ENCODE assay signal across 10 mouse cellular contexts in the genomic region with DNA sequence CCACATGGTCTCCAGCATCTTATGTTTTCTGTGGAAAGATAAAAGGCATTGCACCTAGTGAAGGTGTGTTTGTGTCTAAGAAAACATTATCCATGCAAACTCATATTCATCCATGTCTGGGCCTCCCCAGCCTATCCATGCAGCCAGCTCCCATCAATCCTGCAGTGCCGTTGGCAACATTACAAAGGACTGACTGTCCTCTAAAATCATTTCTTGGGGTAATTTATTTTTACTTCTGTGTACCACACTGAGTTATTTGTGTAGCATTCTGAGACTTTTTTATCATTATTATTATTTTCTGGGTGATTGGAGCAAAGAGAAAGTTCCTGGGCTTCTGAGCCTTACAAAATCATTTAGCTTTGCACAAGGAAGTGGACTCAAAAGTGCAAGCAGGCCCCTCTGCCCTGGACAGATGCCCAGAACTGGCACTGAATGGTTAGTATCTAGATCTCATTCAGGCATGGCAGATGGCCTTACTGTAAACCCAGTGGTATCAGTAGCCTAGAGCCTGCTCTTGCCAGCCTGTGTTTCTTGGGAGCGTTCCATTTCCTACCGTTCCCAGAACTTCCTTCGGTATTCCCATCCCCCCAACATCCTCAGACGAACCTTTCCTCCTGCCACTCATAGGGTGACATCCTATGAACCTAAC.
DNase-seq lines count a peak whose midpoint lies in the region; ATAC-seq and TF ChIP-seq lines count a peak whose summit lies in the region.
"Had no signal": no experiment of that assay in that cellular context is flagged by ENCODE, and none has a peak within 500 bp of the region (broad histone marks: within the 10 kb centered on the region; RNA-seq: fewer than 3 reads in every experiment).

No protein-coding gene starts in this region.

- H3K4me2 ChIP-seq in heart, embryonic 14.5 days (ENCODE audit: low read length) = no peak overlapping the region
- H3K4me2 ChIP-seq in midbrain, postnatal 0 days (ENCODE audit: low read depth, low read length, poor library complexity, severe bottlenecking) = no peak overlapping the region

- H3K4me3 ChIP-seq in heart, embryonic 14.5 days (ENCODE audit: control insufficient read depth in 1 of 2, insufficient read depth in 1 of 2, low read depth in 1 of 2, low read length in 2 of 2) = no peak overlapping the region
- H3K4me3 ChIP-seq in midbrain, postnatal 0 days (ENCODE audit: low read depth, low read length) = no peak overlapping the region
- H3K4me3 ChIP-seq in midbrain, embryonic 10.5 days = no peak overlapping the region

- H3K4me1 ChIP-seq in heart, embryonic 14.5 days (ENCODE audit: control insufficient read depth in 2 of 2, insufficient read depth in 2 of 2, low read length in 2 of 2) = peaks cover 4% of the 10 kb centered on the region in 2 experiments; a peak in 1 of 4 replicates
- H3K4me1 ChIP-seq in midbrain, postnatal 0 days (ENCODE audit: insufficient read depth, low read length) = no peaks in the 10 kb centered on the region
- no peaks in the 10 kb centered on the region for H3K4me1 ChIP-seq in midbrain, embryonic 10.5 days

- no peaks in the 10 kb centered on the region for H3K36me3 ChIP-seq in heart, embryonic 14.5 days (ENCODE audit: control insufficient read depth, insufficient read depth, low read length)
- H3K36me3 ChIP-seq in midbrain, postnatal 0 days (ENCODE audit: insufficient read depth, low read length) = no peaks in the 10 kb centered on the region
- no peaks in the 10 kb centered on the region for H3K36me3 ChIP-seq in midbrain, embryonic 10.5 days

- H3K27me3 ChIP-seq in heart, embryonic 14.5 days (ENCODE audit: control insufficient read depth, insufficient read depth, low read length) = no peaks in the 10 kb centered on the region
- no peaks in the 10 kb centered on the region for H3K27me3 ChIP-seq in midbrain, postnatal 0 days (ENCODE audit: insufficient read depth, low read length)
- no peaks in the 10 kb centered on the region for H3K27me3 ChIP-seq in midbrain, embryonic 10.5 days (ENCODE audit: low read depth, poor library complexity, severe bottlenecking)
- H3K27me3 ChIP-seq: CH12.LX had no signal

- no peaks in the 10 kb centered on the region for H3K9me3 ChIP-seq in heart, embryonic 14.5 days (ENCODE audit: control insufficient read depth, low read length)
- no peaks in the 10 kb centered on the region for H3K9me3 ChIP-seq in midbrain, postnatal 0 days (ENCODE audit: low read length)
- no peaks in the 10 kb centered on the region for H3K9me3 ChIP-seq in midbrain, embryonic 10.5 days (replicated peaks)

- H3K27ac ChIP-seq in heart, embryonic 14.5 days (replicated peaks in 1 of 2; ENCODE audit: control insufficient read depth in 1 of 2, insufficient read depth in 1 of 2, low read depth in 2 of 2, low read length in 2 of 2) = no peak overlapping the region
- no peak overlapping the region for H3K27ac ChIP-seq in midbrain, postnatal 0 days (ENCODE audit: low read depth, low read length)
- no peak overlapping the region for H3K27ac ChIP-seq in midbrain, embryonic 10.5 days (replicated peaks)

- DNase-seq in heart, postnatal 25 days (ENCODE audit: low spot score) = no peak
- DNase-seq in midbrain, postnatal 0 days (ENCODE audit: low spot score) = peak; percentile 95
- no peak for DNase-seq in midbrain, embryonic 10.5 days (ENCODE audit: low spot score)
- DNase-seq in cerebellum, postnatal 10 days = peak; percentile 99
- DNase-seq in ovary, postnatal 36 days (ENCODE audit: low spot score) = peak; percentile 36
- DNase-seq in gastrocnemius, adult 8-10 months (ENCODE audit: low spot score in 2 of 2) = no peak
- DNase-seq in thymus, postnatal 36 days = no peak
- DNase-seq: liver, postnatal 0 days had no signal

- WGBS in heart, embryonic 14.5 days = 58% methylated on average over 5 of the region's 5 CpGs
- 69% methylated on average over 5 of the region's 5 CpGs for WGBS in midbrain, postnatal 0 days
- WGBS in midbrain, embryonic 10.5 days = 85% methylated on average over 5 of the region's 5 CpGs

- ATAC-seq in heart, embryonic 14.5 days (ENCODE audit: insufficient number of reproducible peaks, insufficient read depth, low FRiP score, low read depth) = peak; percentile 54; the same call in 1 of the 2 replicates
- peak; percentile 47; the same call in 1 of the 2 replicates for ATAC-seq in midbrain, postnatal 0 days (ENCODE audit: low FRiP score)
- ATAC-seq: liver, postnatal 0 days had no signal

- H3K9ac ChIP-seq in heart, embryonic 14.5 days (ENCODE audit: low read length) = no peak overlapping the region
- H3K9ac ChIP-seq in midbrain, postnatal 0 days (replicated peaks; ENCODE audit: low read length, poor library complexity, severe bottlenecking) = no peak overlapping the region
- H3K9ac ChIP-seq: liver, postnatal 0 days had no signal

- intact Hi-C loops in heart, postnatal 25 days (cut with DNase I) = no loop called here

- TF ChIP-seq CTCF in midbrain, postnatal 0 days (IDR thresholded peaks at IDR 0.05) = no peak

Comparison
In these comparisons a context has a peak if more than half of its experiments do, and no peak if none do; other contexts are left out.
1. DNase-seq: peak in midbrain, postnatal 0 days (single experiment), cerebellum, postnatal 10 days (2 of 2) and ovary, postnatal 36 days (single experiment); none in heart, postnatal 25 days (single experiment), midbrain, embryonic 10.5 days (single experiment), gastrocnemius, adult 8-10 months (0 of 2) and thymus, postnatal 36 days (0 of 2).